Mouse (Mus musculus) stomach, postnatal 0 days (tissue): ENCODE data around the gene Ascc1. TPM values are rescaled to one million over a fixed set of nuclear protein-coding genes. Genes with fewer than 3 reads are reported as not detected.

Experiments
- ATAC-seq: fragments of 200-750 bp; cut with Nextera tagmentation; 2 replicates; pipeline ENCODE4 v1.8.0; 2017; ENCODE audit not compliant: low FRiP score, low TSS enrichment
- DNase-seq: peaks from one replicate; pipeline ENCODE4 v3.0.0-alpha.2; 2016; ENCODE audit warnings: low spot score
- H3K27ac ChIP-seq: fragments of 300-500 bp; sonication (generic); replicated peaks from 2 replicates; pipeline ENCODE4 v1.5.1; 2014; ENCODE audit warnings: mild to moderate bottlenecking, control low read depth
- H3K27me3 ChIP-seq: fragments of 300-500 bp; sonication (generic); 2 replicates; pipeline ENCODE4 v1.6.1; 2014; ENCODE audit warnings: low read length; ENCODE audit not compliant: control insufficient read depth, insufficient read depth
- H3K36me3 ChIP-seq: fragments of 300-500 bp; sonication (generic); 2 replicates; pipeline ENCODE4 v1.6.1; 2014; ENCODE audit warnings: low read length, mixed read lengths; ENCODE audit not compliant: control insufficient read depth, insufficient read depth
- H3K4me1 ChIP-seq: fragments of 300-500 bp; sonication (generic); replicated peaks from 2 replicates; pipeline ENCODE4 v1.6.1; 2014; ENCODE audit warnings: antibody characterized with exemption; ENCODE audit not compliant: control insufficient read depth, insufficient read depth
- H3K4me2 ChIP-seq: fragments of 300-500 bp; sonication (generic); replicated peaks from 2 replicates; pipeline ENCODE4 v1.6.1; 2014; ENCODE audit warnings: low read depth, mild to moderate bottlenecking, control low read depth, moderate library complexity
- H3K4me3 ChIP-seq: fragments of 300-500 bp; sonication (generic); 2 replicates; pipeline ENCODE4 v1.5.1; 2014; ENCODE audit warnings: low read depth, low read length, control low read depth
- H3K9ac ChIP-seq: fragments of 300-500 bp; sonication (generic); 2 replicates; pipeline ENCODE4 v1.6.1; 2014; ENCODE audit warnings: mild to moderate bottlenecking, low read length, control low read depth, mixed read lengths
- H3K9me3 ChIP-seq: fragments of 300-500 bp; sonication (generic); 2 replicates; pipeline ENCODE4 v1.6.1; 2016; ENCODE audit warnings: low read length; ENCODE audit not compliant: control insufficient read depth
- CTCF ChIP-seq: IDR thresholded peaks from 2 replicates; pipeline ENCODE4 v1.5.1; 2016; ENCODE audit warnings: antibody characterized with exemption, low read depth, mild to moderate bottlenecking, moderate library complexity
- EP300 ChIP-seq: optimal IDR thresholded peaks from 2 replicates; pipeline ENCODE3; 2016; ENCODE audit warnings: antibody characterized with exemption
- WGBS: fragments of 180-500 bp; shearing (Covaris S2); extraction: QIAGEN DNeasy Blood & Tissue Kit; methylation state at CpG from one replicate; pipeline ENCODE4 v1.1.7; 2014; 5-methylcytosine and 5-hydroxymethylcytosine counted together
- polyA plus RNA-seq: library from polyadenylated mRNA; unstranded; fragments of >200 nt; fragmentation: Nextera tagmentation; extraction: Ambion mirVana; gene quantifications from 2 replicates; pipeline ENCODE4 v1.2.1, GENCODE M21; 2015

Ascc1 gene
- polyA plus RNA-seq, 1 experiment from 2014 or later = 29.0 TPM

DNA sequence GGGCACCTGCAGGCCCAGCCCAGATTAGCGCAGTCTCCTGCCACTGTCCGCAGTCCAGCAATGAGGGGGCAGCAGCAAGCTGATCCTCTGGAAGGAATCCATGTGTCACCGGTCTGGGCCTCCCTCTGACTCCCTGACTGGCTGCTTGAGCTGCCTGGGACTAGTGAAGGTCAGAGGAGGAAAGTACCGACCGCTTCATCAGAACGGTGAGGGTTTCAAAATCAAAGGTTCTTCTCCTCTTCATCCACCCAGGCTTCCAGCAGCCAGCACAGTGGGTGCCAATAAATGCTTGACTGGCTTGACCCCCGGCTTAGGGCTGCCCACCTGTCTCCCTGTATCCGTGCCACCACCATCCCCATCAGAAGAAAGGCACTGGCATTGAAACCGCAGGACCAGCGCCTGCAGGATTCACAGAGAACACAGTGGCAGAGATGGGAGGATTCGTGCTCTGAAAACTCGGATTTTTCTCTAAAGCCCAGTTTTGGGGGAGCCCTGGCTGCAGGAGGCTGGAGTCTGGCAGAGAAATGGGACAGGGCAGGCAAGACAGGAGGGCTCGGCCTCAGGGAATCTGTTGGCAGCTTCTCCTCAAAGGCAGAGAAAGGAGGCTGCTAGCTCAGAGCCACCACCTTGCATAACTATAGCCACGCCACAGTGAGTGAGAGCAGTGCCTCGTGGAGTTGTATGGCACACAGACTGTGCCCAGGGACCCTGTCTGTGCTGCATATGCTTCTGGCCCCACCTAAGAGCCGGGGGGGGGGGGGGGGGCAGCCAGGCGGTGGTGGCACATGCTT is 105.9 kb downstream of the Ascc1 start:
- Histone ChIP-seq H3K4me3 (no peak overlapping the region), H3K36me3 (no peaks in the 10 kb centered on the region), H3K27ac (no peak overlapping the region), H3K9me3 (no peaks in the 10 kb centered on the region), H3K4me1 (0 out of 2 replicates have a peak, but pooled peaks cover 5% of the 10 kb centered on the region), H3K9ac (no peak overlapping the region), H3K4me2 (no peak overlapping the region), H3K27me3 (no peaks in the 10 kb centered on the region)
- 79% methylated on average over 17 of the region's 17 CpGs for WGBS
- TF ChIP-seq CTCF = no peak
- no peak for TF ChIP-seq EP300
- ATAC-seq (no peak), DNase-seq (no peak)

- Histone ChIP-seq H3K27ac (no peak overlapping the region), H3K9me3 (no peaks in the 10 kb centered on the region), H3K36me3 (no peaks in the 10 kb centered on the region), H3K4me1 (0 out of 2 replicates have a peak, but pooled peaks cover 5% of the 10 kb centered on the region), H3K4me2 (no peak overlapping the region), H3K9ac (no peak overlapping the region), H3K4me3 (no peak overlapping the region), H3K27me3 (no peaks in the 10 kb centered on the region)
- no peak for DNase-seq
- no peak for ATAC-seq
- no peak for TF ChIP-seq EP300
- TF ChIP-seq CTCF = no peak
- WGBS = 88% methylated on average over 8 of the region's 8 CpGs
Measured at GRCm38 (mm10) chr10:60109336-60109735, 106.7 kb downstream of the Ascc1 start.

DNA sequence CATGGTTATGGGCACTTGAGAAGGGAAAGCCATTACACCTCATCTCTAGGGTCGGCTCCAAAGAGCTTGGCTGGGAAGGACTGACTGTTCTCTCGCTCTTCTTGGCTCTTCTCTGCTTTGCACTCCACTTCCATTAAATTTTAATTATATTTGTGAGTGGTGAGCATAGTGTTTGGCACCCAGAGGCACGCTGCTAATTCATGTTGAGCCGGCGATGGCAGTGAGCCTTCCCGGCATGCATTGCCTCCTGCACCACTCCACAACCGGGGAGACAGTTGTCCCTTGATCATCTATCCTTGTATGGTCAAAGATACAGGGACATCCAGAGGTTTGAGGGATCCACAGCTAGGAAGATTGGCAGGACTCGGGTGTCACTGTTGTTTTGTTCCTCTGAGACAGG is 107.4 kb downstream of the Ascc1 start:
- Histone ChIP-seq H3K4me1 (0 out of 2 replicates have a peak, but pooled peaks cover 5% of the 10 kb centered on the region), H3K27ac (no peak overlapping the region), H3K4me3 (no peak overlapping the region), H3K9me3 (no peaks in the 10 kb centered on the region), H3K9ac (no peak overlapping the region), H3K4me2 (no peak overlapping the region), H3K27me3 (no peaks in the 10 kb centered on the region), H3K36me3 (no peaks in the 10 kb centered on the region)
- no peak for ATAC-seq
- TF ChIP-seq CTCF = no peak
- TF ChIP-seq EP300 = no peak
- WGBS = 83% methylated on average over 8 of the region's 8 CpGs
- no peak for DNase-seq

- WGBS = 85% methylated on average over 10 of the region's 10 CpGs
- TF ChIP-seq EP300 = no peak
- TF ChIP-seq CTCF = no peak
- Histone ChIP-seq H3K27me3 (no peaks in the 10 kb centered on the region; the same call in 1 of the 2 replicates), H3K4me2 (no peak overlapping the region), H3K9ac (no peak overlapping the region), H3K27ac (no peak overlapping the region), H3K4me3 (no peak overlapping the region), H3K4me1 (0 out of 2 replicates have a peak, but pooled peaks cover 5% of the 10 kb centered on the region), H3K36me3 (no peaks in the 10 kb centered on the region), H3K9me3 (no peaks in the 10 kb centered on the region)
- no peak for DNase-seq
- ATAC-seq = no peak
Measured at GRCm38 (mm10) chr10:60110908-60111475, 108.4 kb downstream of the Ascc1 start.

- Histone ChIP-seq H3K4me1 (no peaks in the 10 kb centered on the region), H3K4me3 (no peak overlapping the region), H3K9ac (no peak overlapping the region), H3K27ac (no peak overlapping the region), H3K36me3 (no peaks in the 10 kb centered on the region), H3K9me3 (no peaks in the 10 kb centered on the region), H3K4me2 (no peak overlapping the region), H3K27me3 (no peaks in the 10 kb centered on the region; the same call in 1 of the 2 replicates)
- TF ChIP-seq EP300 (no peak), CTCF (no peak)
- ATAC-seq (no peak), DNase-seq (no peak)
- WGBS = 91% methylated on average over 9 of the region's 9 CpGs
Measured at GRCm38 (mm10) chr10:60113965-60114690, 111.5 kb downstream of the Ascc1 start.
